Mouse (Mus musculus) urinary bladder, postnatal 0 days (tissue): ENCODE data around the gene Cenpo. TPM values are rescaled to one million over a fixed set of nuclear protein-coding genes. Genes with fewer than 3 reads are reported as not detected.

Experiments used
- polyA plus RNA-seq: library from polyadenylated mRNA; unstranded; fragments of >200 nt; fragmentation: Nextera tagmentation; extraction: Ambion mirVana; gene quantifications from 2 replicates; pipeline ENCODE4 v1.2.1, GENCODE M21; 2015

Gene Cenpo
- polyA plus RNA-seq = 4.3 and 5.7 TPM in 2 replicates

DNA sequence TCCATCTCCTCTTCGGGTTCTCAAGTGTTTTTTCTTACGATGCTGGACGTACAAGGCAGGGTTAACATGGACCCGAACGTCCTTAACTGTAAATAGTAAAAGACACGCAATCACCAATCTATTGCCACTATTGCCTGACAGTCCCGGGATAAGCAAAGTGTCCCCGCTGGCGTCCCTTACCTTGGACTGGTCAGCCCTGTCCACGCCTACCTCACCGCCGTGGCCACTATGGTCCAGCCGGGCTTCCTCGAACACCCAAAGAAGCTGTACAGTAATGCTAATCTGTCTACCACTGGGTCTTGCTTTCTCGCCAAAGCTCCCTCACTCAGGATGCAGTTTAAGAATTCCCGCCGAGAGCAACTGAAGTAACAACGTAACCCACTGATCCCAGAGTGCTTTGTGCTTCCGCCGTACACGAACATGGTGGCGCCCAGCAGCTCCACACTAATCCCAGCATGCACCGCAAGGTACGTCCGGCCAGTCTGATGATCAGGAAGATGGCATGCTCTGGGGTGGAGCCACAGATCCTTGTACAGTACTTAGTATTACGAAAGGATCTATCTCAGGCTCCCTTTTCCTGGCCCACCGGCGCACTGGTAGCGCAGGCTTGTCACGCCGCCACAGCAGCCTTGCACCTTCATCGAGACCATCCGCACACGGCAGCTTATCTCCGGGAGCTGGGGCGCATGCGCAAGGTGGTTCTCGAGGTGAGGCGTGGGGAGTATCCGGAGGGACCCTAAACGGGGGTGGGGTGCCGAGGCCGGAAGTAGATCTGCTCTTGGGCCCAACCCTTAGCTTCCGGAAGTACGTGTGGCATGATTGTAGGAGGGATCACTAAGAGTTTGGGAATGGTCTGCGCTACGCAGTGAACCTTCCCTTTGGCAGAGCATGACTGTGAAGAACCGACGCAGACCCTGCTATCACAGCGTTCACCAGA, at the start of gene Cenpo, which contains the start of gene Ptrhd1:
TSS of gene Cenpo (minus strand) at position 723 of the 937 bp plus-strand sequence.
TSS of gene Ptrhd1 (plus strand) at position 456 of the 937 bp plus-strand sequence.

Other genes with a start within 250 kb of the Cenpo start
- gene Efr3b, start 195.4 kb downstream of the Cenpo start, polyA plus RNA-seq = 0.42 and 0.54 TPM in 2 replicates
- gene Dnajc27, start 151.7 kb downstream of the Cenpo start, polyA plus RNA-seq = 3.3 and 3.4 TPM in 2 replicates
- 3.5 and 4.1 TPM in 2 replicates for gene Adcy3, start 101.2 kb downstream of the Cenpo start, polyA plus RNA-seq
- 4.4 and 4.8 TPM in 2 replicates for gene Ptrhd1, start 267 bp downstream of the Cenpo start, polyA plus RNA-seq
- 3.8 and 4.9 TPM in 2 replicates for gene Ncoa1, start 242.9 kb upstream of the Cenpo start, polyA plus RNA-seq